Mouse (Mus musculus) liver, embryonic 11.5 days (tissue): ENCODE measurements around the gene Senp5. TPM values are rescaled to one million over a fixed set of nuclear protein-coding genes. Genes with fewer than 3 reads are reported as not detected.

ENCODE experiments used
- ATAC-seq: fragments of 200-750 bp; cut with Nextera tagmentation; replicated peaks from 2 replicates; pipeline ENCODE4 v1.8.0; 2017; ENCODE audit warnings: moderate number of reproducible peaks, mild to moderate bottlenecking, moderate TSS enrichment, moderate library complexity; ENCODE audit not compliant: low FRiP score
- DNase-seq: peaks from one replicate; pipeline ENCODE4 v3.0.0-alpha.2; 2017; ENCODE audit warnings: low spot score
- H3K27ac ChIP-seq: fragments of 300-500 bp; sonication (generic); 2 replicates; pipeline ENCODE4 v1.5.1; 2014; ENCODE audit warnings: mild to moderate bottlenecking, low read depth, low read length, control low read depth
- H3K27me3 ChIP-seq: fragments of 300-500 bp; sonication (generic); replicated peaks from 2 replicates; pipeline ENCODE4 v1.6.1; 2014; ENCODE audit warnings: low read length, mixed read lengths; ENCODE audit not compliant: control insufficient read depth, insufficient read depth
- H3K36me3 ChIP-seq: fragments of 300-500 bp; sonication (generic); 2 replicates; pipeline ENCODE4 v1.6.1; 2014; ENCODE audit warnings: mild to moderate bottlenecking, low read length, moderate library complexity, mixed read lengths; ENCODE audit not compliant: control insufficient read depth, insufficient read depth
- H3K4me1 ChIP-seq: fragments of 300-500 bp; sonication (generic); replicated peaks from 2 replicates; pipeline ENCODE4 v1.6.1; 2014; ENCODE audit warnings: low read length, mixed read lengths; ENCODE audit not compliant: control insufficient read depth, insufficient read depth
- H3K4me2 ChIP-seq: fragments of 300-500 bp; sonication (generic); 2 replicates; pipeline ENCODE4 v1.6.1; 2014; ENCODE audit warnings: mild to moderate bottlenecking, control low read depth, moderate library complexity
- H3K4me3 ChIP-seq: fragments of 300-500 bp; sonication (generic); 2 replicates; pipeline ENCODE4 v1.5.1; 2014; ENCODE audit warnings: low read depth, low read length, control low read depth
- H3K9ac ChIP-seq: fragments of 300-500 bp; sonication (generic); 2 replicates; pipeline ENCODE4 v1.6.1; 2014; ENCODE audit warnings: low read depth, low read length, control low read depth
- H3K9me3 ChIP-seq: fragments of 300-500 bp; sonication (generic); 2 replicates; pipeline ENCODE4 v1.6.1; 2016; ENCODE audit warnings: low read length, inconsistent platforms, mixed read lengths; ENCODE audit not compliant: control insufficient read depth
- WGBS: fragments of 180-500 bp; shearing (Covaris S2); extraction: QIAGEN DNeasy Blood & Tissue Kit; methylation state at CpG from one replicate; pipeline ENCODE4 v1.1.7; 2014; 5-methylcytosine and 5-hydroxymethylcytosine counted together
- microRNA-seq: library from miRNA; unstranded; fragments of <30 nt; microRNA quantifications from one replicate; pipeline ENCODE4, GENCODE M21; 2017; ENCODE audit warnings: borderline number of aligned reads
- polyA plus RNA-seq: library from polyadenylated mRNA; unstranded; fragments of >200 nt; fragmentation: Nextera tagmentation; extraction: Ambion mirVana; gene quantifications from 2 replicates; pipeline ENCODE4 v1.2.1, GENCODE M21; 2014

The Senp5 gene
- polyA plus RNA-seq, 1 experiment from 2014 or later, result 13.1 TPM

DNA sequence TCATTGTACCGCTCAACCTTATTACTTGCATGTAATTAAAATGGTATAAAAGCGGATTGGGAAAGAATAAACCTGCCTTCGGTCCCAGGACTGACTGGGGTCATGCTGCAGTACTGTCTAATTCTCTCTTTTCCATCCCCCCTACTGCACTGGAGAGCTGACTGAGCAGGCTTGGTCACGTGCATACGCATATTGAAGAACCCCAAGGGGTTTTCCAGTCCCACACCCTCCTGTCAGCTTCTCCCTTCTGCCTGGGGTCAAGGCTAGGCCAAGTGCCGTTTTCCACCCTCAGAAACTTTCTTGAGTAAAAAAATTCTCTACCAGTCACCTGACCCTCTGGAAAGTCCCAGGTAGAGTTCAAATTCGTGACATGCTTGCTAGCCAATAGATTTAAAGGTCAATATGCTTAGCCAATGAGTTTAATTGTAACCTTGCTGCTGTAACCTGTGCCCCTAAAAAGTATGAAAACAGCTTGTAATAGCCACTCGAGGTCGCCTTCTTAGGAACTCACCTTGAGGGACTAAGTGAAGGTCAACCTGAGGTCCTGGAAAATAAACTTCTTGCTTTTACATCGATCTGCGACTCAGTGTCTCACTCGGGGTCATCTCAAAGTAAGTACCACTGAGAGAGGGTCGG, 76.4 kb downstream of the Senp5 start:
- DNase-seq (no peak), ATAC-seq (no peak)
- no peak overlapping the region for H3K27ac ChIP-seq
- WGBS, result 77% methylated on average over 13 of the region's 13 CpGs
- no peak overlapping the region for H3K4me3 ChIP-seq
- H3K4me1 ChIP-seq, result no peaks in the 10 kb centered on the region
- no peak overlapping the region for H3K4me2 ChIP-seq
- H3K36me3 ChIP-seq, result no peaks in the 10 kb centered on the region
- H3K9ac ChIP-seq, result no peak overlapping the region
- H3K9me3 ChIP-seq, result no peaks in the 10 kb centered on the region
- H3K27me3 ChIP-seq, result peaks cover 3% of the 10 kb centered on the region; the same call in 1 of the 2 replicates

DNA sequence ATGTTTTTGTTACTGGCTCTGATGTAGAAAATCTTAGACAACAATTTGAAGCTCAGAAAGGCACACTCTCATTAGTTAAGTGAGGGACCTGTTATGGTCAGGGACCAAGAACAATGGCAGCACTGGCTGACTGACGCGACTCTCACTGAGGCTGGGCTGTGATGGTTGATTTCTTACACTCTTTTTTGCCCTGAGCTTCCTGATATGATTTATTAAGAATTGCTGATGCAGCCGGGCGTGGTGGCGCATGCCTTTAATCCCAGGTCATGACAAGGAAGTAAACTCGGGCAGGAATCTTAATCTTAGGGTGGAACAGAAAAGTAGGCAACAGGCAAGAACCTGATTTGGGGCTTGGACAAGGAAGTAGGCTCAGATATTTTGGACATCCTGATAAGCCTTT, 77.0 kb downstream of the Senp5 start:
- no peak overlapping the region for H3K4me3 ChIP-seq
- H3K4me2 ChIP-seq, result no peak overlapping the region
- no peaks in the 10 kb centered on the region for H3K9me3 ChIP-seq
- ATAC-seq, result no peak
- no peaks in the 10 kb centered on the region for H3K4me1 ChIP-seq
- H3K9ac ChIP-seq, result no peak overlapping the region
- H3K27ac ChIP-seq, result no peak overlapping the region
- 0 out of 2 replicates have a peak, but pooled peaks cover 3% of the 10 kb centered on the region for H3K27me3 ChIP-seq
- no peak for DNase-seq
- H3K36me3 ChIP-seq, result no peaks in the 10 kb centered on the region
- WGBS, result 79% methylated on average over 6 of the region's 6 CpGs

DNA sequence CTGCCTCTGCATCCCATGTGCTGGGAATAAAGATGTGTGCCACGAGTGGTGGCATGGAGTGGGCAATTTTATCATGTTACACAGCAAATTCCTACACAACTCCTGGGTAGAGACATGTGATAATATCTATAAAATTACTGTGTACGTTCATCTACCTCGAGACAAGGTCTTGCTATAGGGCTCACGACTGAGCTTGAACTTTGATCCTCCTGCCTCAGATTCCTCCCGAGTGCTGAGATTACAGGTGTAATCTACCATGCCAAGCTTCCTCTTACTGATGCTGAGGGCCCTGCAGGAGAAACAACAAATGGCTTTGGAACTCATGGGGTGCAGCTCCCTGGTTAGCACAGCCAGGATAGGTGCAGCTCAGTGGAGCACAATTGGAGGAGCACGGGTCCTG, 78.7 kb downstream of the Senp5 start:
- Histone ChIP-seq H3K27me3 (no peaks in the 10 kb centered on the region), H3K4me3 (no peak overlapping the region), H3K27ac (no peak overlapping the region), H3K9me3 (no peaks in the 10 kb centered on the region), H3K9ac (no peak overlapping the region), H3K36me3 (no peaks in the 10 kb centered on the region), H3K4me2 (no peak overlapping the region), H3K4me1 (no peaks in the 10 kb centered on the region)
- WGBS, result 82% methylated on average over 6 of the region's 6 CpGs
- no peak for DNase-seq
- no peak for ATAC-seq

DNA sequence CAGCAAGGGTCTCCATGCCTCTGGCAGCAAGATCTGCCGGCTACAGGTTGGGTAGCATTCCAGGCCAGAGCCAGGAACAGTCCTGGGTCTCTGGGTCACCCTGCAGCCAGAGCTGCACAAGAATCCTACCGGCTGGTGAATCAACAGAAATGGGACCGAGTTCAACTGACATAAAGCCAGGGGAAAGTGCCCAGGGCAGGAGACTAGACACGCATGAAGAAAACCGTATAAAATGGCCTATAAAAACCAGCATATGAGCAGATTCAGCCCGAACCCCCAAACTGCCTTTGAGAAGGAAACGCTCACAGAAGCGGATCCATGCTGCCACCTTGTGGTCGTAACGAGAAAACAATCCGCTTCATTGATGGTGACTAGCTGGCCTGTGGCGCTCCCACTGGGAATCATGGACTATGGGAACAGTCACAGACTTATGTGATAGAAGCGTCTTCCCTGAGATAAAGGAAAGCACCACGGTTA, 84.8 kb downstream of the Senp5 start:
- 4% methylated on average over 14 of the region's 14 CpGs for WGBS
- peak overlapping the region; percentile 49 for H3K9ac ChIP-seq
- ATAC-seq, result no peak
- H3K4me3 ChIP-seq, result 0 out of 2 replicates have a peak overlapping the region, but pooled peaks have one; percentile 19
- no peaks in the 10 kb centered on the region for H3K27me3 ChIP-seq
- H3K27ac ChIP-seq, result no peak overlapping the region
- no peaks in the 10 kb centered on the region for H3K36me3 ChIP-seq
- DNase-seq, result peak; percentile 74
- no peaks in the 10 kb centered on the region for H3K9me3 ChIP-seq
- peak overlapping the region; percentile 56 for H3K4me2 ChIP-seq
- H3K4me1 ChIP-seq, result no peaks in the 10 kb centered on the region; the same call in 1 of the 2 replicates

DNA sequence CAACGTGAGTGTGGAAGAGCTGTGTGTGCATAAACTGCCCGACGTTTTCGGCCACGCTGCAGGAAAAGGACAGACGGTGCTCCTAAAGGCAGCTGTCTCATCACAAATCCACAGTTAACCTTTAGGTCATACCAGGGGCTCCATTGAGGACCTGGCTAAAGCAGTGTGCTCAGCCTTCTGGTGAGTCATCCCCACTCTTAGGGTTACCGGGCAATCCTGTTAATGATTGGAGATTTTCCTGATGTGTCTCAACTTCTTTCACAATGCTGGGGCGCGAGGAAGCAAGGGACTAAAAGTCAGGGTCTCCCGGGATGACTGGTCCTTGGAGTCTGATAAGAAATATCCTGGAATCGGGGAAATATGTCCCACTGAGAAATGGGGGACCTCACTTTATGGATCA, 85.3 kb downstream of the Senp5 start:
- no peak overlapping the region for H3K27ac ChIP-seq
- H3K4me1 ChIP-seq, result no peaks in the 10 kb centered on the region; the same call in 1 of the 2 replicates
- H3K9me3 ChIP-seq, result no peaks in the 10 kb centered on the region
- no peaks in the 10 kb centered on the region for H3K27me3 ChIP-seq
- DNase-seq (no peak), ATAC-seq (no peak)
- H3K9ac ChIP-seq, result peak overlapping the region; percentile 49; the same call in 1 of the 2 replicates
- H3K4me2 ChIP-seq, result peak overlapping the region; percentile 56
- no peaks in the 10 kb centered on the region for H3K36me3 ChIP-seq
- H3K4me3 ChIP-seq, result 0 out of 2 replicates have a peak overlapping the region, but pooled peaks have one; percentile 19
- 63% methylated on average over 11 of the region's 11 CpGs for WGBS

DNA sequence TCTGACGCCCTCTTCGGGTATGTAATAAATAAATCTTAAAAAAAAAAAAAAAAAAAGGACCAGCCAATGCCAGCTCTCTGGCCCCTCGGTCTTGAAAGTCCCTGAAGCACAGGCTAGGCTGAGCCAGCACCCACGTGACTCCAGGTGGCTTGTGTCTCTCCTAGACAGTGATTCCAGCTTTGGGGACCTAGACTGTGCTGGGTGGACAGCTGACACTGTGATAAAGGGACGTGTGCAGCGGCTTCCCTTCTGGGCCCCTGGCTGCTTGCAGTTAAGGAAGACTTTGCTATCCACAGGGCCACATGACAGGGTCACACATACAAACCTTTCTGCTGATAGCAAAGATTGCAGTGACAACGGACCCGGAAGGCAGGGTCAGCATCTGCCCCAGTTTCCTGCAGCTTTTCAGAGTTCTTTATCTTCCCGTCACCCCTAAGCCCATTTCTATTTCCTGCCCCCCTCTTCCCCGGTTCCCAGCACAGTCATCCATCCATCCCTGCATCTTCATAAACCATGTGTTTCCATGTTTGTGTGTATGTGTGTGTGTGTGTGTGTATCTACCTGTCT, 92.7 kb downstream of the Senp5 start:
- peaks cover 3% of the 10 kb centered on the region for H3K4me1 ChIP-seq
- ATAC-seq (no peak), DNase-seq (no peak)
- no peaks in the 10 kb centered on the region for H3K36me3 ChIP-seq
- no peaks in the 10 kb centered on the region for H3K9me3 ChIP-seq
- H3K4me3 ChIP-seq, result no peak overlapping the region
- H3K27ac ChIP-seq, result no peak overlapping the region
- 42% methylated on average over 10 of the region's 10 CpGs for WGBS
- no peak overlapping the region for H3K9ac ChIP-seq
- H3K4me2 ChIP-seq, result no peak overlapping the region
- no peaks in the 10 kb centered on the region for H3K27me3 ChIP-seq

Small RNAs within 50 kb of the gene (microRNA-seq; reads per million reads assigned to microRNA genes)
- not detected for gene Gm26269

Other genes with a start within 250 kb of the Senp5 start
- gene Meltf, start 124.5 kb downstream of the Senp5 start, polyA plus RNA-seq, result 0.33 and 0.35 TPM in 2 replicates
- gene Pigz, start 69.4 kb downstream of the Senp5 start, polyA plus RNA-seq, result 0.38 and 0.75 TPM in 2 replicates
- 86.1 and 93.7 TPM in 2 replicates for gene 0610012G03Rik, start 54.8 kb downstream of the Senp5 start, polyA plus RNA-seq
- gene Ncbp2, start 54.8 kb downstream of the Senp5 start, polyA plus RNA-seq, result 93.0 and 93.5 TPM in 2 replicates
- 30.0 and 32.9 TPM in 2 replicates for gene Pak2, start 76.1 kb upstream of the Senp5 start, polyA plus RNA-seq
- gene Pigx, start 96.5 kb upstream of the Senp5 start, polyA plus RNA-seq, result 57.1 and 63.0 TPM in 2 replicates
- 14.3 and 14.7 TPM in 2 replicates for gene Cep19, start 96.5 kb upstream of the Senp5 start, polyA plus RNA-seq
- 34.4 and 35.4 TPM in 2 replicates for gene Nrros, start 162.3 kb upstream of the Senp5 start, polyA plus RNA-seq
- gene Bex6, start 176.5 kb upstream of the Senp5 start, polyA plus RNA-seq, result 0.62 and 1.2 TPM in 2 replicates
- 13.0 and 13.3 TPM in 2 replicates for gene Fbxo45, start 243.9 kb upstream of the Senp5 start, polyA plus RNA-seq
- 22.0 and 23.2 TPM in 2 replicates for gene Wdr53, start 243.9 kb upstream of the Senp5 start, polyA plus RNA-seq